Mouse (Mus musculus): ENCODE results near the gene Zfp341. TPM values are rescaled to one million over a fixed set of nuclear protein-coding genes. Genes with fewer than 3 reads are reported as not detected.
A peak's percentile ranks its signal among the peaks of the same experiment; 100 is the strongest.

The Zfp341 gene
- polyA plus RNA-seq (2014; fragmentation: Nextera tagmentation; extraction: Ambion mirVana) = 1.0 and 1.1 TPM in 2 replicates

- ATAC-seq (ENCODE audit: insufficient read depth) (peak; percentile 97), DNase-seq (peak; percentile 97)
- Histone ChIP-seq H3K36me3 (ENCODE audit: insufficient read depth) (no peaks in the 10 kb centered on the region), H3K9ac (peak within 1 kb of the TSS; percentile 80), H3K4me3 (ENCODE audit: low read depth, low read length) (peak within 1 kb of the TSS; percentile 53), H3K9me3 (ENCODE audit: low read depth, low read length) (no peaks in the 10 kb centered on the region), H3K27ac (ENCODE audit: low read depth) (peak within 1 kb of the TSS; percentile 98), H3K4me1 (ENCODE audit: insufficient read depth) (peaks cover 5% of the 10 kb centered on the region; the same call in 1 of the 2 replicates), H3K27me3 (ENCODE audit: insufficient read depth, low read length) (no peaks in the 10 kb centered on the region), H3K4me2 (peak within 1 kb of the TSS; percentile 83)
- peak; percentile 66 for TF ChIP-seq CTCF (IDR thresholded peaks at IDR 0.05; ENCODE audit: low read depth)
- WGBS = under 1% methylated on average over 92 of the region's 98 CpGs
Measured at GRCm38 (mm10) chr2:154613118-154614115, at the start of gene Zfp341, which contains the start of gene 4930519P11Rik. TSS of gene Zfp341 (plus strand) at chr2:154613297. TSS of gene 4930519P11Rik (minus strand) at chr2:154613437.

DNA sequence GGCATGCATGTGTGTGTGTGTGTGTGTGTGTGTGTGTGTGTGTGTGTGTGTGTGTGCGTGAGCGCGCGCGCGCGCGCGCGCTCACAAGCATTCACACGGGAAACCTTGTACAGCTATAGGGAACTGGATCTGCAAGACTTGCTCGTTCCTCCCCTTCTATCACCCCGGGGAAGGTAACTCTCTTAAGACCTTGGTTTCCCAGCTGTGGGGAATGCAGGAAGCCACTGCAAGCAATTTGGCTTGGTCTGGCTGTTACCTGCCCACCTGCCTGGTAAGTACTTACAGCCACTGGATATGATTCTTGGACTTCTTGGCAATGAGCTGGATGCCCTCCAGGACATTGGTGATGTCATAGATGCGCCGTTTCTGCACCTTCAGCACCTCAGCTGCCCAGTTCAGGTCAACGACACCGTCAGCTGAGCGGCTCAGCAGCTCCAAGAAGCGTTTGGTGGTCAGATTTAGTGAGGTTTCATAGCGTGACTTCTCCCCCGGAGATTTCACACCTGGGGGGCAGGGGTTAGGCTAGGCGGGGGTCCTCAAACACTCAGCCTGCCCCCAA lies 49.4 kb upstream of the Zfp341 start:
- H3K9ac ChIP-seq = no peak overlapping the region
- no peaks in the 10 kb centered on the region for H3K9me3 ChIP-seq (ENCODE audit: low read depth, low read length)
- H3K36me3 ChIP-seq (ENCODE audit: insufficient read depth) = peaks cover 40% of the 10 kb centered on the region
- H3K4me3 ChIP-seq (ENCODE audit: low read depth, low read length) = no peak overlapping the region
- no peak overlapping the region for H3K4me2 ChIP-seq
- TF ChIP-seq CTCF (IDR thresholded peaks at IDR 0.05; ENCODE audit: low read depth) = no peak
- no peaks in the 10 kb centered on the region for H3K27me3 ChIP-seq (ENCODE audit: insufficient read depth, low read length)
- DNase-seq = no peak
- H3K4me1 ChIP-seq (ENCODE audit: insufficient read depth) = peaks cover 17% of the 10 kb centered on the region; the same call in 1 of the 2 replicates
- H3K27ac ChIP-seq (ENCODE audit: low read depth) = no peak overlapping the region
- WGBS = 81% methylated on average over 22 of the region's 22 CpGs
- no peak for ATAC-seq (ENCODE audit: insufficient read depth)

DNA sequence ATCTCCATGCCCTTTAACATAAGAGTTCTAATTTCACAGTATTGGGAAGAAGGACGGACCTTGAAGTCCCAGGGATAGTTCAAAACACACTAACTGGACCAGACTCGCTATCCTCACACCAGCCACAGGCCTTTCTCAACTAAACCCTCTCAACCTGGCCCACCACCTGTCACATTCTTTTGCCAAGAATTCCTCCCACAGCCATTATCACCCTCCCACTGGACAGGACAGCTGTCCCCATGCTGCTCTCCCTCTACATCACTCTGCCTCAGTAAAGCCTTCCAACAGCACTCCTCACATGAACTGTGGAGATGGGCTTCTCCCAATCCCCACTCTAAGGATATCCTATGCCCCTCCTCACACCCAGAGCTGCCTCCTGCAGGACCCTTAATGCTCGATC lies 47.5 kb upstream of the Zfp341 start:
- Histone ChIP-seq H3K27ac (ENCODE audit: low read depth) (no peak overlapping the region), H3K36me3 (ENCODE audit: insufficient read depth) (peaks cover 37% of the 10 kb centered on the region), H3K9ac (no peak overlapping the region), H3K9me3 (ENCODE audit: low read depth, low read length) (no peaks in the 10 kb centered on the region), H3K4me1 (ENCODE audit: insufficient read depth) (peaks cover 19% of the 10 kb centered on the region), H3K4me2 (no peak overlapping the region), H3K27me3 (ENCODE audit: insufficient read depth, low read length) (no peaks in the 10 kb centered on the region), H3K4me3 (ENCODE audit: low read depth, low read length) (no peak overlapping the region)
- 66% methylated on average over 3 of the region's 3 CpGs for WGBS
- no peak for ATAC-seq (ENCODE audit: insufficient read depth)
- no peak for DNase-seq
- no peak for TF ChIP-seq CTCF (IDR thresholded peaks at IDR 0.05; ENCODE audit: low read depth)

GRCm38 (mm10) chr2:154566641-154567040 lies 46.5 kb upstream of the Zfp341 start:
- WGBS = 45% methylated on average over 8 of the region's 8 CpGs
- no peak for DNase-seq
- H3K9me3 ChIP-seq (ENCODE audit: low read depth, low read length) = no peaks in the 10 kb centered on the region
- no peak for ATAC-seq (ENCODE audit: insufficient read depth)
- H3K27me3 ChIP-seq (ENCODE audit: insufficient read depth, low read length) = no peaks in the 10 kb centered on the region
- H3K4me1 ChIP-seq (ENCODE audit: insufficient read depth) = peaks cover 22% of the 10 kb centered on the region
- H3K9ac ChIP-seq = 0 out of 2 replicates have a peak overlapping the region, but pooled peaks have one; percentile 0
- no peak for TF ChIP-seq CTCF (IDR thresholded peaks at IDR 0.05; ENCODE audit: low read depth)
- 0 out of 2 replicates have a peak overlapping the region, but pooled peaks have one; percentile 25 for H3K27ac ChIP-seq (ENCODE audit: low read depth)
- H3K4me2 ChIP-seq = peak overlapping the region; percentile 20; the same call in 1 of the 2 replicates
- peaks cover 26% of the 10 kb centered on the region for H3K36me3 ChIP-seq (ENCODE audit: insufficient read depth)
- H3K4me3 ChIP-seq (ENCODE audit: low read depth, low read length) = no peak overlapping the region

DNA sequence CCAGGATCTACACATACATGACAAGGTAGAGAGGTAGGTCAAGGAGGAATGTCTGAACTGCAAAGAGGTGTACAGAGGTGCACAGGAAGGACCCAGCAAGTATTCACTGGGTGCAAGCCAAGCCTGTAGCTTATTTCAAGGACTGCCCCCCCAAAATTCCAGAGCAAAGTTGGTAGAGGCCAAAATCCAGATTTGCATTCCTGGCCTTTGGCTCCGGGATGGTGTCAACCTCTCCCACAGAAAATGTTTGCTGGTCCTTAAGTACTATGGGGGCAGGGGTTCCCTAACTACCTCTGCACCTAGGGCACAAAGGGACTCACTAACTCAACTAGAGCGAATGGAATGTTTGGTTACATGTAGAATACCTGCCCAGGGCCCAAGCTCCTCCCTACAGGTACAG lies 45.3 kb upstream of the Zfp341 start:
- peak overlapping the region; percentile 82; the same call in 1 of the 2 replicates for H3K9ac ChIP-seq
- peak overlapping the region; percentile 94 for H3K27ac ChIP-seq (ENCODE audit: low read depth)
- H3K4me3 ChIP-seq (ENCODE audit: low read depth, low read length) = peak overlapping the region; percentile 87
- H3K4me1 ChIP-seq (ENCODE audit: insufficient read depth) = peaks cover 22% of the 10 kb centered on the region
- TF ChIP-seq CTCF (IDR thresholded peaks at IDR 0.05; ENCODE audit: low read depth) = no peak
- peak overlapping the region; percentile 84 for H3K4me2 ChIP-seq
- peaks cover 20% of the 10 kb centered on the region for H3K36me3 ChIP-seq (ENCODE audit: insufficient read depth)
- H3K27me3 ChIP-seq (ENCODE audit: insufficient read depth, low read length) = no peaks in the 10 kb centered on the region
- 45% methylated on average over 2 of the region's 2 CpGs for WGBS
- no peaks in the 10 kb centered on the region for H3K9me3 ChIP-seq (ENCODE audit: low read depth, low read length)
- DNase-seq (peak; percentile 42), ATAC-seq (ENCODE audit: insufficient read depth) (no peak)

DNA sequence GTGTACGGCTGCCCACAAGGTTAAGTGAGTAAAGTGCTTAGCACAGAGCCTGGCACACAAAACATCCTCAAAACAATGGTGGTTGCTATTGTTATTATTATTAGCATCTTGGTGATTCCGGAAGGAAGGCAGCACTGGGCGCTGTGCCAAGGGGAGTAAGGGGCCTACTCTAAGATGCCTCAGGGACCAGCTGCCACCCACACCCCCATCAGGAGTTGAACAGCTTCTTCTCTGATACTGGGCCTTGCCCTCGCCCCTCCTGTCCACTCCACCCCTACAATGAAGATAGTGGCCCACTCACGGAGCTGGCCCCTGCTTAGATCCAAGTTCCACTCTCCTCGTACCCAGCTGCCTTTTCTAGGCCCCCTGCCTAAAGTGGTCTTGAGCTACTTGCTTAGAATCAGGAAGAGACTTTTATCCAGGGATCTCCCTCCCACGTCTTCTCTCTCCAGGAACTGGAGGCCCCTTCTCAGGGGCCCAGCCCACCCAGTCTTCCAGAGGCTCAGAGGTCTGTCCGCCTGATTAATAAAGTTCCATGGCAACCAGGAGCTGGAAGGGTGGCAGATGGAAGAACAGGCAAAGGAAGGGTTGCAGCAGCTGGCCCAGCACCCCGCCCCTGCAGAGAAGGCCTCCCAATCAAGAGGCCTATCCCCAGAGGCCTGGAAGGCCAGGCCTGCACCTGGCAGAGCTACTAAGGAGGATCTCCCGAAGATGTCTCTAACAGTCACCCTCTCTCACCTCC lies 44.6 kb upstream of the Zfp341 start:
- Histone ChIP-seq H3K4me3 (ENCODE audit: low read depth, low read length) (peak overlapping the region; percentile 87), H3K4me2 (peak overlapping the region; percentile 84), H3K27me3 (ENCODE audit: insufficient read depth, low read length) (no peaks in the 10 kb centered on the region), H3K36me3 (ENCODE audit: insufficient read depth) (peaks cover 13% of the 10 kb centered on the region), H3K9me3 (ENCODE audit: low read depth, low read length) (no peaks in the 10 kb centered on the region), H3K27ac (ENCODE audit: low read depth) (peak overlapping the region; percentile 94), H3K9ac (peak overlapping the region; percentile 82), H3K4me1 (ENCODE audit: insufficient read depth) (peaks cover 22% of the 10 kb centered on the region)
- DNase-seq (peak; percentile 82), ATAC-seq (ENCODE audit: insufficient read depth) (peak; percentile 4; the same call in 1 of the 2 replicates)
- 9% methylated on average over 10 of the region's 10 CpGs for WGBS
- TF ChIP-seq CTCF (IDR thresholded peaks at IDR 0.05; ENCODE audit: low read depth) = no peak
